Mouse (Mus musculus): ENCODE data around the gene Prkcz.

- no peak for TF ChIP-seq CTCF (IDR thresholded peaks at IDR 0.05; ENCODE audit: low read depth)
- TF ChIP-seq EP300 (optimal IDR thresholded peaks at IDR 0.05) = no peak
These were observed 110.6 kb downstream of the Prkcz start for GRCm38 (mm10) chr4:155250361-155251117.
